Mouse (Mus musculus) embryonic facial prominence, embryonic 14.5 days (tissue): Measurements from ENCODE around the gene Gsg1l. TPM values are rescaled to one million over a fixed set of nuclear protein-coding genes. Genes with fewer than 3 reads are reported as not detected.

Experiments used
- ATAC-seq: fragments of 200-750 bp; cut with Nextera tagmentation; 2 replicates; pipeline ENCODE4 v1.8.0; 2017; ENCODE audit warnings: low read depth, moderate number of reproducible peaks, moderate TSS enrichment
- DNase-seq: peaks from one replicate; pipeline ENCODE4 v3.0.0-alpha.2; 2015; ENCODE audit warnings: low spot score
- H3K27ac ChIP-seq: fragments of 300-500 bp; sonication (generic); replicated peaks from 2 replicates; pipeline ENCODE4 v1.5.1; 2014; ENCODE audit warnings: low read depth, mild to moderate bottlenecking, low read length, moderate library complexity
- H3K27me3 ChIP-seq: fragments of 300-500 bp; sonication (generic); replicated peaks from 2 replicates; pipeline ENCODE4 v1.6.1; 2014; ENCODE audit warnings: low read length; ENCODE audit not compliant: control insufficient read depth, insufficient read depth
- H3K36me3 ChIP-seq: fragments of 300-500 bp; sonication (generic); 2 replicates; pipeline ENCODE4 v1.6.1; 2014; ENCODE audit warnings: low read length, mixed read lengths; ENCODE audit not compliant: control insufficient read depth, insufficient read depth
- H3K4me1 ChIP-seq: fragments of 300-500 bp; sonication (generic); 2 replicates; pipeline ENCODE4 v1.6.1; 2014; ENCODE audit warnings: antibody characterized with exemption, low read length; ENCODE audit not compliant: control insufficient read depth, insufficient read depth
- H3K4me2 ChIP-seq: fragments of 300-500 bp; sonication (generic); 2 replicates; pipeline ENCODE4 v1.6.1; 2014; ENCODE audit warnings: low read depth, mild to moderate bottlenecking, low read length, moderate library complexity, mixed read lengths
- H3K4me3 ChIP-seq: fragments of 300-500 bp; sonication (generic); 2 replicates; pipeline ENCODE4 v1.5.1; 2014; ENCODE audit warnings: low read depth, mild to moderate bottlenecking, low read length
- H3K9ac ChIP-seq: fragments of 300-500 bp; sonication (generic); 2 replicates; pipeline ENCODE4 v1.6.1; 2014; ENCODE audit warnings: low read depth, mild to moderate bottlenecking, low read length, moderate library complexity, mixed read lengths
- H3K9me3 ChIP-seq: fragments of 300-500 bp; sonication (generic); 2 replicates; pipeline ENCODE4 v1.6.1; 2016; ENCODE audit warnings: low read length; ENCODE audit not compliant: control insufficient read depth
- WGBS: fragments of 180-500 bp; shearing (Covaris S2); extraction: QIAGEN DNeasy Blood & Tissue Kit; methylation state at CpG from one replicate; pipeline ENCODE4 v1.1.7; 2014; 5-methylcytosine and 5-hydroxymethylcytosine counted together
- polyA plus RNA-seq: library from polyadenylated mRNA; unstranded; fragments of >200 nt; fragmentation: Nextera tagmentation; extraction: Ambion mirVana; gene quantifications from 2 replicates; pipeline ENCODE4 v1.2.1, GENCODE M21; 2014

Gene Gsg1l
- polyA plus RNA-seq, 1 experiment from 2014 or later: 2.0 TPM

DNA sequence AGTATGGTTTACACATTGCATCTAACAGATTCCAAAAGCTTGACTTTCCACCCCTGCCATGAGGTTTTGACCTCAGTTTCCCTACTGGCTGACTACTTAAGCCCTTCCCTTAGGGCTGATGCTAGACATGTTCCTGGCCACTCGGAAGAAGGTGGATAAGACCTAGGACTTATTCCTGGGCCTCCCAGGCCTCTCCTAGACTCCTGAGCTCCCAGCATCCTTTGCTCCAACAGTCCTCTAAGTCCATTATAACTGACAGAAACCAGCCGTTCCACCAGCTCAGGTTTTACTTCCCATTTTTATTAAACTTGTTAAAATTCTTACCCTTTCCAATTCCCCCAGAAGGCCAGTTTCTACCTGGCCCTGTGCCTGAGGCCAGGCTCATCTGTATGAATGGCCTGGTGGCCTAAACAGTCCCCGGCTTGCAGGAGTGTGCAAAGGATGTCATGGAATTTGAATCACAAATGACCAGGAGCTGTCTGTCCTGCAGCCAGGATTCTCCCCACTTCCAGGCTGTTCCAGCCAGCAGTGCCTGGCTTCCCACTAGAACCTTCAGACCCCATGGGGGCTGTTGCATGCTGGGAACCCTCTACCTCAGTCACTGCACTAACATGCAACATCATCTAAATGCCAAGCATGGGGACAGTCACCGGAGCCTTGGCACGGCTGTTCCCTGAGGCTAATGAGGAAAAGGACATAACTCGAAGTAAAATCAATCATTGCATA lies 139.7 kb downstream of the Gsg1l start:
- no peak for ATAC-seq
- no peaks in the 10 kb centered on the region for H3K9me3 ChIP-seq

DNA sequence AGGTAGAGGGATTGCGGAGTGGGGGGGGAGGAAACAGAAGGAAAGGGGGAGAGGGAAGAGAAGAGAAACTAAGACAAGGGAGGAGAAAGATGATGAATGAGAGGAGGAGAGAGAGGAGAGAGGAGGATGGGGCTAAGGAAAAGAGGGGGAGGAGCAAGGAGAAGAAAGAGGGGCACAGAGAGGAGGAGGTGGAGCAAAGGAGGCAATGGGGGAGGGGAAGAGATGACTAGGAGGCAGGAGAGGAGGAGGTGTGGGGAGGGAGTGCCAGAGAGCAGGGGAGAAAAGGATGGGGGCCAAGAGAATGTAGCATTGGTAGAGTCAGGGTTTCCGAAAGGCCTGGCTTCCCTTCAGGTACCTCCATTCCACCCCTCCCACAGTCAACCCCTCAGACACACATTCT lies 147.9 kb downstream of the Gsg1l start:
- 33% methylated on average over 2 of the region's 2 CpGs for WGBS
- no peaks in the 10 kb centered on the region for H3K9me3 ChIP-seq
- H3K36me3 ChIP-seq: no peaks in the 10 kb centered on the region
- no peak for ATAC-seq
- peaks cover 21% of the 10 kb centered on the region for H3K4me1 ChIP-seq
- no peak overlapping the region for H3K4me2 ChIP-seq
- 0 out of 2 replicates have a peak overlapping the region, but pooled peaks have one; percentile 35 for H3K9ac ChIP-seq
- 0 out of 2 replicates have a peak overlapping the region, but pooled peaks have one; percentile 69 for H3K27ac ChIP-seq
- no peaks in the 10 kb centered on the region for H3K27me3 ChIP-seq
- H3K4me3 ChIP-seq: no peak overlapping the region
- no peak for DNase-seq

More for the DNA sequence above, 139.7 kb downstream of the Gsg1l start:
- DNase-seq: no peak
- H3K9ac ChIP-seq: no peak overlapping the region
- no peaks in the 10 kb centered on the region for H3K36me3 ChIP-seq
- 62% methylated on average over 6 of the region's 6 CpGs for WGBS
- H3K4me2 ChIP-seq: no peak overlapping the region
- no peak overlapping the region for H3K4me3 ChIP-seq
- no peaks in the 10 kb centered on the region for H3K4me1 ChIP-seq
- no peaks in the 10 kb centered on the region for H3K27me3 ChIP-seq
- H3K27ac ChIP-seq: no peak overlapping the region

DNA sequence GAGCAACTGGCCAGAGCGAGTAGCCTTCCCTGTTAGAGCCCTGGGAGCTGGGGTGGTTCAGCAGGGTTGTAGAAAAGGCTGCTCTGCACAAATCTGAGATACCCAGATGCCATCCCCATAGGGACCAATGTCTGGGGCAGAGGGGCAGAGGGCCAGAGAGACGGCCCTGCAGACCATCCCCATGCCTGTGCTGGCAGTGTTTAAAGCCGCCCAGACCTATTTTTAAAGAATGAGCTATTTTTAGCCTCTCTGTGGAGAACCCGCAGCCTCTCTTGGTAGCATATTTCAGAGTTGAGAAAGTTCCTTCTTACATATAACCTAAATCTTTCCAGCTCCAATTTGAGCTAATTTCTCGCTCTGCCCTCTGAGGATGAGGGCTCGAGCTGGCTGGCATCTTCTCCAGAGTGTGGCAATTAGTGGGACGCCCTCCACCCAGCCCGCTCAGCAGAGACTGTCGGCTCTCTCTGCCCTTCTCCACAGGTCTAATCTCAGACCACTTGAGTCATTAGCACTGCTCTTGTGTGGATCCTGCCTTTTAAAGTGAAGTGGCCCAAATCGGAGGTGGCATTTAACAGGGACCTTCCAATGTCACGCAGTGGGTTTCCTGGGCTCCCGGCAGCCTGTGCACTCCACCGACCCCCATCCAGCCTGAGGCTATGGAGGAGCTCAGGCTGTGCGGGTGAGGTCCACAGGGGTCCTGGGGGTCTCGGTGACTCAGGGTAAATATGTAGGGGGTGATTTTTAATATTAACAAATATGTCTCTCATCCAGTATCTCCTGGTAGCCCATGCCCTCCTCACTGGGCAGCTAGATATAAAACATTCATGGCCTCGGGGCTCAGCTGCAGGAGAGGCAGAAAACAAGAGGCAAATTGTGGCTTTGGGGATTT lies 148.6 kb downstream of the Gsg1l start:
- peak; percentile 51 for DNase-seq
- WGBS: 15% methylated on average over 16 of the region's 16 CpGs
- Histone ChIP-seq H3K36me3 (no peaks in the 10 kb centered on the region), H3K4me1 (peaks cover 21% of the 10 kb centered on the region), H3K4me3 (no peak overlapping the region), H3K9ac (0 out of 2 replicates have a peak overlapping the region, but pooled peaks have one; percentile 35), H3K27me3 (no peaks in the 10 kb centered on the region), H3K9me3 (no peaks in the 10 kb centered on the region), H3K4me2 (peak overlapping the region; percentile 34), H3K27ac (peak overlapping the region; percentile 69)
- ATAC-seq: 0 out of 2 replicates have a peak, but pooled peaks have one; percentile 28

DNA sequence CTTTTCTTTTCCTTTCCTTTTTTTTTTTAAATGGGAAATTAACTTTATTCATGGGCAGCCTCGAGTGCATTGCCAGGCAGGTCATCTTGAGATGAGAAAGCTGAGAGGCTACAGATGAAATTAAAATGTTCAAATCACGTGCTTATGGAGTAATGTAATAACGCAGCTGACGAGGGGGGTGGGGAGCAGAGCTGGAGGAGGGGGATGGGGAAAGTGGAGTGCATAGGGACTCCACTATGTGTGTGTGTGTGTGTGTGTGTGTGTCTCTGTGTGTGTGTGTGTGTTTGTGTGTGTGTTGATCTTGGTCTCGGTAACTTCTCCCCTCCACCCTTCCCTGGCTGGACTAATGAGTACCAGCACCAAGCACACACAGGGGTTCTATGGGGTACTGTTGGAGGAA lies 150.6 kb downstream of the Gsg1l start:
- peaks cover 21% of the 10 kb centered on the region for H3K4me1 ChIP-seq
- H3K4me3 ChIP-seq: no peak overlapping the region
- DNase-seq: no peak
- ATAC-seq: no peak
- no peaks in the 10 kb centered on the region for H3K36me3 ChIP-seq
- H3K27ac ChIP-seq: no peak overlapping the region
- no peak overlapping the region for H3K4me2 ChIP-seq
- H3K9me3 ChIP-seq: no peaks in the 10 kb centered on the region
- H3K9ac ChIP-seq: no peak overlapping the region
- H3K27me3 ChIP-seq: no peaks in the 10 kb centered on the region
- 33% methylated on average over 5 of the region's 5 CpGs for WGBS

DNA sequence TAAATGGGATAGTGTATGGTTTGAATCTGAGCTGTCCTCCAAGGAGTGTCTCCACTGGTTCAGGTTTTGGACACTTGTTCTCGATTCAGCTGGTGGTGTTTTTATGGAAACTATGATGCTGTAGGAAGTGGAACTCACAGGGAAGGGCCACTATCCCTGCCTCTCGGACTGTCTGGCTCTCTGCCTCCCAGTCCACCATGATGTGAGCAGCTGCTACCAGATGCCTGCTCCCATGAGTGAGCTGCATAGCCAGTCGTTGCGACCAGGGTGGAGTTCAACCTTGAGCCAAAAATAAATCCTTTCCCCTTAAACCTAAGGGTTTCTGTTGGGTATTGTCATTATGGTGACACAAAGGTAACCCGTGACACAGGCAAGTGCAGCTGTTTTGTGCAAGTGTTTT lies 158.2 kb downstream of the Gsg1l start:
- no peaks in the 10 kb centered on the region for H3K36me3 ChIP-seq
- 72% methylated on average over 5 of the region's 5 CpGs for WGBS
- no peak overlapping the region for H3K4me3 ChIP-seq
- no peak overlapping the region for H3K9ac ChIP-seq
- H3K4me2 ChIP-seq: no peak overlapping the region
- no peak for DNase-seq
- no peak for ATAC-seq
- H3K27me3 ChIP-seq: no peaks in the 10 kb centered on the region
- no peak overlapping the region for H3K27ac ChIP-seq
- no peaks in the 10 kb centered on the region for H3K4me1 ChIP-seq
- H3K9me3 ChIP-seq: no peaks in the 10 kb centered on the region

DNA sequence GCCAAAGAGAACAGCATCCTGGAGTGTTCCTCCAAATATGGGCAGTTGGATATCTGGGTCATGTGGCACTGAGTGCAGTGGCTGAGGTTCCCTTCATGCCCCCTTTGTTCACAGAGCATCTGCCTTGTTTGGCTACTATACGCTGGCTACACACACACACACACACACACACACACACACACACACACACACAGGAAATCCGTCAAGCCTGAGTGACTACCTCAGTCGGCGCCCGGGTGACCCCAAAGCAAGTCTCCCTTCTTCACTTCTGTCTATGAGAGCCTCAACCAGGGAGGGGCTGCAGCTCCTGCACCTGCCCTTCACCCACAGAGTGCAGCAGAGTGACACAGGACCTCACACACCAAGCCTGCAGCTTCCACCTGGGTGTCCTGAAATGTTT lies 161.4 kb downstream of the Gsg1l start:
- Histone ChIP-seq H3K4me3 (no peak overlapping the region), H3K27ac (no peak overlapping the region), H3K4me2 (no peak overlapping the region), H3K27me3 (no peaks in the 10 kb centered on the region), H3K9me3 (no peaks in the 10 kb centered on the region), H3K9ac (no peak overlapping the region), H3K4me1 (no peaks in the 10 kb centered on the region), H3K36me3 (no peaks in the 10 kb centered on the region)
- DNase-seq (no peak), ATAC-seq (no peak)
- 66% methylated on average over 4 of the region's 5 CpGs for WGBS

DNA sequence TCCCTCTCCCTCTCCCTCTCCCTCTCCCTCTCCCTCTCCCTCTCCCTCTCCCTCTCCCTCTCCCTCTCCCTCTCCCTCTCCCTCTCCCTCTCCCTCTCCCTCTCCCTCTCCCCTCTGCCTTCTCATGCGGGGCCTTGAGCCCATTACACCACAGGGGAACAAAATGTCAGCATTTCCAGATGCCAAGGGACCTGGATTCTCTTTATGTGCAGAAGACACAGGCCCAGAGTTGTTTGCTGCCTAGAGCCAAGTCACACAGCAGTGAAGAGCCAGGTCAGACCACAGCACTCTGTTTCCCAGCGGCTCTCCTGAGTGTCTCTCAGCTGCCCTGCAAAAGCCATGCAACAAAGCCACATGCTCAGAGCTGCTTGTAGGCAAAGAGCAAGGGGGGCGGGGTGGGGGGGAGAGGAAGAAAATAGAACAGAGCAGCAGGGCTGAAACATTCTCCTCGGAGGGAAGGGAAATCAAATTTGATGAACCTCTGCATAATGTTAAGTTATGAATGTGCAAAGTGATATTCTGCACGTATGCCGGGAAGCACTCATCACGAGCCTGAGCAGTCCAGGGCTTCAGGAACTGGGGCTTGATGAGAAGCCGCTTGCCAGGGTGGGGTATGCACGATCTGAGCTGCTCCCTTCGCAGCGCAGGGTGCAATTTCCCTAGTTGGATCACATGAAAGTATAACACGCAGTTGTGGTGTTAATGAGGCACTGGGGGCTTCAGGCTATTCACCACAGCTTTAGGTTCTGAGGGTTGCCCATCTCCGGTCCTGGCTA lies 181.6 kb downstream of the Gsg1l start:
- H3K4me2 ChIP-seq: no peak overlapping the region
- H3K4me1 ChIP-seq: peaks cover 3% of the 10 kb centered on the region; the same call in 1 of the 2 replicates
- H3K4me3 ChIP-seq: no peak overlapping the region
- no peaks in the 10 kb centered on the region for H3K27me3 ChIP-seq
- no peak for ATAC-seq
- no peak overlapping the region for H3K9ac ChIP-seq
- no peaks in the 10 kb centered on the region for H3K9me3 ChIP-seq
- DNase-seq: peak; percentile 16
- H3K36me3 ChIP-seq: no peaks in the 10 kb centered on the region
- no peak overlapping the region for H3K27ac ChIP-seq
- WGBS: 52% methylated on average over 12 of the region's 13 CpGs

DNA sequence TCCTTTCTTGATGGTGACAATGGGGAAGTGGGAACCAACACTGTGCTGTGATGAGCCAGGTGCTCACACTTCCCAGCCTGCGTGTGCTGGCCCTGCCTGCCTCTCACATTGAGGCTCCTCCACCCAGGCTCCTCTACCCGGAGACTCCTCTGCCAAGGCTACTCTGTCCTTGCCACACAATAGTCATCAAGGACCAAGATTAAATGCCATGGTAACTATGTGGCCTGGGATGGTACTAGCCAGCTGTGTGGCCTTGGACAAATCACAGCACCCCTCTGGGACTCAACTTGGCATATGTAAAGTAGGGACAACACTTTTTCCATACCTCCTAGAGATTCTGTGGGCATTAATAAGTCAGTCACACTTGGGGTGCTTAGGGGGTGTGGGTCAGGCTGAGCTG lies 182.3 kb downstream of the Gsg1l start:
- H3K9me3 ChIP-seq: no peaks in the 10 kb centered on the region
- H3K27ac ChIP-seq: no peak overlapping the region
- H3K27me3 ChIP-seq: no peaks in the 10 kb centered on the region
- H3K4me3 ChIP-seq: no peak overlapping the region
- H3K9ac ChIP-seq: no peak overlapping the region
- WGBS: 80% methylated on average over 2 of the region's 2 CpGs
- H3K4me2 ChIP-seq: no peak overlapping the region
- peaks cover 3% of the 10 kb centered on the region; the same call in 1 of the 2 replicates for H3K4me1 ChIP-seq
- ATAC-seq (no peak), DNase-seq (no peak)
- no peaks in the 10 kb centered on the region for H3K36me3 ChIP-seq
